Mouse (Mus musculus): ENCODE results near the gene Boc.

DNA sequence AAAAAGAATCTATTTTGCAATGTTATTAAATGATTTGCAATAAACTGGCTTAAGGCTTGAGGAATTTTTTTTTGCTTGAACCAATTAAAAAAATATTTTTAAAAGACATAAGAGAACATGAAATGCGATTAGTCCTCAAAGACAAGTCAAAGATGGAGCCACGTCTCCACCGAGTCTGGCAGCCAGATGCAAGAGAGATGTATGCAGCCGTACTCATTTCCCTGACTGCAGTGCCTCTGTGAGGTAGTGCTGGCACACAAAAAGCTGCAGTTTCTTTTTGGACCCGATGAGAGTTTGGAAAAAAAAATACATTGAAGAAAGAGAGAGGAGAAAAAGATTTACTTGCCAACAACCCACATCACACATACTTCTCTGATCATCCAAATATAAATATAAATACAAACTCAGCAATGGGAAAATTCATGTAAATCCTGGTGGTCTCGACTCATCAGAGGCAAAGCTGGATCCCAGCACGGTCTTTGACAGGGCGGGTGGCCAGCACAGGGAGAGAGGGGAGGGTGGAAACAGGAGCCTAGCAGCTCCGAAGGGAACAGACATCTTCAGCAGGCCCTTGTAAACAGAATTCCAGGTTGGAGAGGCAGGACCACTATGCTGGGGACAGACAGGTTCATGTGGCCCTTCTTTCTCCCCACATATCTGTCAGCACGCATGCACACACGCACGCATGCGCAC lies 48.0 kb downstream of the Boc start:
- TF ChIP-seq CTCF (IDR thresholded peaks at IDR 0.05; ENCODE audit: control insufficient read depth, insufficient read depth, low read length) (no peak), POLR2A (IDR thresholded peaks at IDR 0.05; ENCODE audit: borderline replicate concordance, control insufficient read depth, low read depth, low read length) (no peak)

Measured in bone marrow, adult 2 months (tissue).